Mouse (Mus musculus) stomach, postnatal 0 days (tissue): ENCODE measurements around the gene Sec23b.

Experiments
- CTCF ChIP-seq: IDR thresholded peaks from 2 replicates; pipeline ENCODE4 v1.5.1; 2016; ENCODE audit warnings: antibody characterized with exemption, low read depth, mild to moderate bottlenecking, moderate library complexity
- EP300 ChIP-seq: optimal IDR thresholded peaks from 2 replicates; pipeline ENCODE3; 2016; ENCODE audit warnings: antibody characterized with exemption

GRCm38 (mm10) chr2:144637204-144637603 is 81.2 kb downstream of the Sec23b start:
- no peak for TF ChIP-seq CTCF
- TF ChIP-seq EP300, result no peak
